Mouse (Mus musculus) stomach, postnatal 0 days (tissue): ENCODE data around the gene Ninj1.

Experiments used
- CTCF ChIP-seq: IDR thresholded peaks from 2 replicates; pipeline ENCODE4 v1.5.1; 2016; ENCODE audit warnings: antibody characterized with exemption, low read depth, mild to moderate bottlenecking, moderate library complexity
- EP300 ChIP-seq: optimal IDR thresholded peaks from 2 replicates; pipeline ENCODE3; 2016; ENCODE audit warnings: antibody characterized with exemption

GRCm38 (mm10) chr13:49172335-49172734 lies 14.9 kb upstream of the Ninj1 start:
- TF ChIP-seq CTCF (no peak), EP300 (no peak)
